Mouse (Mus musculus): ENCODE measurements around the gene Slc3a1.

- TF ChIP-seq EP300 (IDR thresholded peaks at IDR 0.05; ENCODE audit: insufficient read depth, low read depth, low read length): no peak
- no peak for TF ChIP-seq CTCF (IDR thresholded peaks at IDR 0.05; ENCODE audit: low read depth, low read length)
- TF ChIP-seq POLR2A (IDR thresholded peaks at IDR 0.05; ENCODE audit: insufficient read depth, low read length): no peak
These were observed 9.7 kb downstream of the Slc3a1 start for GRCm38 (mm10) chr17:85037855-85038254.

Measured in ES-Bruce4 (cell line).